In the genomic region with DNA sequence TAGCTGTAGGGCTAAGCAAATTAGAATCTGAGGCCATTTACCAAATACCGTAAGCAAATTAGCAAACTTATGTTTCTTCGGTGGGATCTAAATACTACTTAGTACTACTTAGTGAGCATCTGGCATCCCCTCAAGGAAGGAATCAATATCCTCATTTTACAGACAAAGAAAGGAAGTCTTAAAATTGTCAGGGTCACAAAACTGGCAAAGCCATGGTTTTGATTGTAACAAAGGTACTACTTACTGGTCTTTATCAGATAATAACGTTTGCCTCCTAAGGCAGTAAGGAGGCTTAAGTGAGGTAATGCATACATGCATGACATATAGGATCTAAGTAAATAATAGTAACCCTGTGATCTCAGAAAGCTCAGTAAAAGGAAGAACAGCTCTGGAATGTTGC, we compare ENCODE assay signal across 7 mouse cellular contexts. TPM values are rescaled to one million over a fixed set of nuclear protein-coding genes. Genes with fewer than 3 reads are reported as not detected.
DNase-seq lines count a peak whose midpoint lies in the region; ATAC-seq lines count a peak whose summit lies in the region.

No protein-coding gene starts in this region.

- H3K27ac ChIP-seq in lung, embryonic 16.5 days (ENCODE audit: low read length), result no peak overlapping the region; the same call in 1 of the 2 replicates
- H3K27ac ChIP-seq in forebrain, embryonic 15.5 days (replicated peaks), result peak overlapping the region; percentile 95
- peak overlapping the region; percentile 94 for H3K27ac ChIP-seq in liver, embryonic 12.5 days
- peak overlapping the region; percentile 97 for H3K27ac ChIP-seq in stomach, embryonic 16.5 days (ENCODE audit: low read length)

- WGBS in lung, embryonic 16.5 days, result 39% methylated on average over 3 of the region's 3 CpGs
- WGBS in forebrain, embryonic 15.5 days, result 50% methylated on average over 3 of the region's 3 CpGs
- WGBS in liver, embryonic 12.5 days (ENCODE audit: insufficient replicate concordance), result 53% methylated on average over 3 of the region's 3 CpGs
- WGBS in stomach, embryonic 16.5 days, result 44% methylated on average over 3 of the region's 3 CpGs

- no peaks in the 10 kb centered on the region for H3K27me3 ChIP-seq in lung, embryonic 16.5 days (ENCODE audit: control insufficient read depth, insufficient read depth, low read depth, low read length)
- H3K27me3 ChIP-seq in forebrain, embryonic 15.5 days, result no peaks in the 10 kb centered on the region
- H3K27me3 ChIP-seq in liver, embryonic 12.5 days (replicated peaks), result no peaks in the 10 kb centered on the region
- no peaks in the 10 kb centered on the region for H3K27me3 ChIP-seq in stomach, embryonic 16.5 days (ENCODE audit: control insufficient read depth, insufficient read depth, low read length)

- peaks cover 25% of the 10 kb centered on the region for H3K4me1 ChIP-seq in lung, embryonic 16.5 days (replicated peaks; ENCODE audit: control insufficient read depth, insufficient read depth, low read length)
- peaks cover 35% of the 10 kb centered on the region for H3K4me1 ChIP-seq in forebrain, embryonic 15.5 days
- peaks cover 55% of the 10 kb centered on the region for H3K4me1 ChIP-seq in liver, embryonic 12.5 days
- H3K4me1 ChIP-seq in stomach, embryonic 16.5 days (ENCODE audit: control insufficient read depth, insufficient read depth, low read length), result peaks cover 21% of the 10 kb centered on the region

- intact Hi-C loops in left cerebral cortex, postnatal 10 days (cut with DNase I), result no loop called here

- peak overlapping the region; percentile 94 for H3K4me3 ChIP-seq in lung, embryonic 16.5 days (ENCODE audit: low read length)
- peak overlapping the region; percentile 71 for H3K4me3 ChIP-seq in forebrain, embryonic 15.5 days
- H3K4me3 ChIP-seq in liver, embryonic 12.5 days, result peak overlapping the region; percentile 97
- H3K4me3 ChIP-seq in stomach, embryonic 16.5 days (replicated peaks; ENCODE audit: low read length), result peak overlapping the region; percentile 77

- peak overlapping the region; percentile 66 for H3K4me2 ChIP-seq in lung, embryonic 16.5 days (ENCODE audit: low read depth, low read length)
- peak overlapping the region; percentile 62 for H3K4me2 ChIP-seq in forebrain, embryonic 15.5 days (replicated peaks)
- H3K4me2 ChIP-seq in liver, embryonic 12.5 days, result peak overlapping the region; percentile 88
- peak overlapping the region; percentile 56 for H3K4me2 ChIP-seq in stomach, embryonic 16.5 days (ENCODE audit: low read depth, low read length)

- peaks cover 9% of the 10 kb centered on the region for H3K36me3 ChIP-seq in lung, embryonic 16.5 days (ENCODE audit: control insufficient read depth, insufficient read depth, low read length)
- H3K36me3 ChIP-seq in forebrain, embryonic 15.5 days, result peaks cover 20% of the 10 kb centered on the region
- peaks cover 19% of the 10 kb centered on the region for H3K36me3 ChIP-seq in liver, embryonic 12.5 days
- no peaks in the 10 kb centered on the region for H3K36me3 ChIP-seq in stomach, embryonic 16.5 days (ENCODE audit: control insufficient read depth, insufficient read depth, low read length)

- no peak for ATAC-seq in lung, embryonic 16.5 days (ENCODE audit: low read depth)
- ATAC-seq in forebrain, embryonic 15.5 days (replicated peaks), result no peak
- no peak for ATAC-seq in liver, embryonic 12.5 days
- ATAC-seq in stomach, embryonic 16.5 days (ENCODE audit: insufficient read depth, low FRiP score), result no peak

- DNase-seq in lung, postnatal 14 days, result no peak
- no peak for DNase-seq in ovary, postnatal 10 days (ENCODE audit: low spot score)
- DNase-seq in left cerebral cortex, postnatal 10 days (ENCODE audit: extremely low spot score in 1 of 2, low spot score in 2 of 2), result no peak

- H3K9me3 ChIP-seq in lung, embryonic 16.5 days (ENCODE audit: control insufficient read depth, low read length), result no peaks in the 10 kb centered on the region
- H3K9me3 ChIP-seq in forebrain, embryonic 15.5 days, result no peaks in the 10 kb centered on the region
- no peaks in the 10 kb centered on the region for H3K9me3 ChIP-seq in liver, embryonic 12.5 days (replicated peaks)
- no peaks in the 10 kb centered on the region for H3K9me3 ChIP-seq in stomach, embryonic 16.5 days (replicated peaks; ENCODE audit: control insufficient read depth, low read length)

- no peak overlapping the region for H3K9ac ChIP-seq in lung, embryonic 16.5 days (ENCODE audit: low read length)
- H3K9ac ChIP-seq in forebrain, embryonic 15.5 days (replicated peaks), result peak overlapping the region; percentile 88; the same call in 1 of the 2 replicates
- peak overlapping the region; percentile 96 for H3K9ac ChIP-seq in liver, embryonic 12.5 days
- peak overlapping the region; percentile 98; the same call in 1 of the 2 replicates for H3K9ac ChIP-seq in stomach, embryonic 16.5 days (ENCODE audit: low read length)

RNA-seq across cellular contexts. Expression of a gene that starts 0.6 kb away (rescaled TPM):
- 108 and 130 TPM in 2 replicates for polyA plus RNA-seq in lung, embryonic 16.5 days (2015; fragmentation: Nextera tagmentation; extraction: Ambion mirVana)
- 114 and 118 TPM in 2 replicates for polyA plus RNA-seq in forebrain, embryonic 15.5 days (2015; fragmentation: Nextera tagmentation; extraction: Ambion mirVana)
- 84.3 and 85.8 TPM in 2 replicates for polyA plus RNA-seq in liver, embryonic 12.5 days (2016; fragmentation: Nextera tagmentation; extraction: Ambion mirVana)
- polyA plus RNA-seq in stomach, embryonic 16.5 days (2015; fragmentation: Nextera tagmentation; extraction: Ambion mirVana), result 79.2 and 85.4 TPM in 2 replicates
- total RNA-seq in left cerebral cortex, postnatal 10 days (2021), result 10 to 100 TPM; 67.6 to 72.3 TPM

RNA-seq across cellular contexts. Expression of a gene that starts 3.7 kb away (rescaled TPM):
- 28.3 and 28.6 TPM in 2 replicates for polyA plus RNA-seq in lung, embryonic 16.5 days (2015; fragmentation: Nextera tagmentation; extraction: Ambion mirVana)
- polyA plus RNA-seq in forebrain, embryonic 15.5 days (2015; fragmentation: Nextera tagmentation; extraction: Ambion mirVana), result 21.5 and 23.7 TPM in 2 replicates
- polyA plus RNA-seq in liver, embryonic 12.5 days (2016; fragmentation: Nextera tagmentation; extraction: Ambion mirVana), result 18.0 and 19.7 TPM in 2 replicates
- polyA plus RNA-seq in stomach, embryonic 16.5 days (2015; fragmentation: Nextera tagmentation; extraction: Ambion mirVana), result 28.0 and 28.7 TPM in 2 replicates
- 10 to 100 TPM; 43.8 to 45.0 TPM for total RNA-seq in left cerebral cortex, postnatal 10 days (2021)

RNA-seq across cellular contexts. Expression of a gene that starts 29.5 kb away (rescaled TPM):
- polyA plus RNA-seq in lung, embryonic 16.5 days (2015; fragmentation: Nextera tagmentation; extraction: Ambion mirVana), result 33.3 and 34.8 TPM in 2 replicates
- polyA plus RNA-seq in forebrain, embryonic 15.5 days (2015; fragmentation: Nextera tagmentation; extraction: Ambion mirVana), result 37.4 and 41.6 TPM in 2 replicates
- polyA plus RNA-seq in liver, embryonic 12.5 days (2016; fragmentation: Nextera tagmentation; extraction: Ambion mirVana), result 16.3 TPM in 2 replicates
- polyA plus RNA-seq in stomach, embryonic 16.5 days (2015; fragmentation: Nextera tagmentation; extraction: Ambion mirVana), result 27.9 and 29.0 TPM in 2 replicates
- 10 to 100 TPM; 24.3 to 24.4 TPM for total RNA-seq in left cerebral cortex, postnatal 10 days (2021)

RNA-seq across cellular contexts. Expression of a gene that starts 40.4 kb away (rescaled TPM):
- polyA plus RNA-seq in lung, embryonic 16.5 days (2015; fragmentation: Nextera tagmentation; extraction: Ambion mirVana), result 0.73 and 1.5 TPM in 2 replicates
- polyA plus RNA-seq in forebrain, embryonic 15.5 days (2015; fragmentation: Nextera tagmentation; extraction: Ambion mirVana), result 0.10 and 0.14 TPM in 2 replicates
- polyA plus RNA-seq in liver, embryonic 12.5 days (2016; fragmentation: Nextera tagmentation; extraction: Ambion mirVana), result 7.7 and 8.8 TPM in 2 replicates
- polyA plus RNA-seq in stomach, embryonic 16.5 days (2015; fragmentation: Nextera tagmentation; extraction: Ambion mirVana), result 3.2 and 4.2 TPM in 2 replicates
- under 1 TPM in 1 of 2 experiments, not detected in 1; 0.20 TPM for total RNA-seq in left cerebral cortex, postnatal 10 days (2021)

RNA-seq across cellular contexts. Expression of a gene that starts 44.3 kb away (rescaled TPM):
- 70.1 and 80.4 TPM in 2 replicates for polyA plus RNA-seq in lung, embryonic 16.5 days (2015; fragmentation: Nextera tagmentation; extraction: Ambion mirVana)
- polyA plus RNA-seq in forebrain, embryonic 15.5 days (2015; fragmentation: Nextera tagmentation; extraction: Ambion mirVana), result 127 and 129 TPM in 2 replicates
- 21.7 and 23.1 TPM in 2 replicates for polyA plus RNA-seq in liver, embryonic 12.5 days (2016; fragmentation: Nextera tagmentation; extraction: Ambion mirVana)
- 60.6 and 67.4 TPM in 2 replicates for polyA plus RNA-seq in stomach, embryonic 16.5 days (2015; fragmentation: Nextera tagmentation; extraction: Ambion mirVana)
- total RNA-seq in left cerebral cortex, postnatal 10 days (2021), result 100 to 1,000 TPM; 190 TPM
